Mouse (Mus musculus) liver, embryonic 14.5 days (tissue): ENCODE results near the gene Ermard.

Source experiments
- CTCF ChIP-seq: IDR thresholded peaks from 2 replicates; pipeline ENCODE4 v1.5.1; 2016; ENCODE audit warnings: antibody characterized with exemption, low read depth, control low read depth
- EP300 ChIP-seq: IDR thresholded peaks from 2 replicates; pipeline ENCODE4 v1.6.1; 2016; ENCODE audit warnings: antibody characterized with exemption, low read depth

GRCm38 (mm10) chr17:15107143-15107649 is 66.2 kb downstream of the Ermard start:
- TF ChIP-seq CTCF (no peak), EP300 (no peak)
